Mouse (Mus musculus) forebrain, embryonic 11.5 days (tissue): ENCODE data around the gene Cyp4f39. TPM values are rescaled to one million over a fixed set of nuclear protein-coding genes. Genes with fewer than 3 reads are reported as not detected.

Experiments
- ATAC-seq: fragments of 200-750 bp; cut with Nextera tagmentation; replicated peaks from 2 replicates; pipeline ENCODE4 v1.8.0; 2017; ENCODE audit warnings: moderate TSS enrichment; ENCODE audit not compliant: low FRiP score
- DNase-seq: peaks from one replicate; pipeline ENCODE4 v3.0.0-alpha.2; 2017; ENCODE audit warnings: low spot score
- H3K27ac ChIP-seq: fragments of 300-500 bp; sonication (generic); 2 replicates; pipeline ENCODE4 v1.5.1; 2014; ENCODE audit warnings: low read depth, low read length
- H3K27me3 ChIP-seq: fragments of 300-500 bp; sonication (generic); 2 replicates; pipeline ENCODE4 v1.6.1; 2014; ENCODE audit warnings: mild to moderate bottlenecking, low read length, mixed read lengths; ENCODE audit not compliant: control insufficient read depth, insufficient read depth
- H3K36me3 ChIP-seq: fragments of 300-500 bp; sonication (generic); 2 replicates; pipeline ENCODE4 v1.6.1; 2014; ENCODE audit warnings: mild to moderate bottlenecking, low read length, moderate library complexity, mixed read lengths; ENCODE audit not compliant: control insufficient read depth, insufficient read depth
- H3K4me1 ChIP-seq: fragments of 300-500 bp; sonication (generic); replicated peaks from 2 replicates; pipeline ENCODE4 v1.6.1; 2014; ENCODE audit warnings: low read length, mixed read lengths; ENCODE audit not compliant: control insufficient read depth, insufficient read depth
- H3K4me2 ChIP-seq: fragments of 300-500 bp; sonication (generic); 2 replicates; pipeline ENCODE4 v1.6.1; 2014; ENCODE audit warnings: low read depth, mild to moderate bottlenecking, low read length, moderate library complexity, mixed read lengths; ENCODE audit not compliant: severe bottlenecking
- H3K4me3 ChIP-seq: fragments of 300-500 bp; sonication (generic); 2 replicates; pipeline ENCODE4 v1.5.1; 2014; ENCODE audit warnings: low read depth, low read length
- H3K9ac ChIP-seq: fragments of 300-500 bp; sonication (generic); 2 replicates; pipeline ENCODE4 v1.6.1; 2014; ENCODE audit warnings: low read length
- H3K9me3 ChIP-seq: fragments of 300-500 bp; sonication (generic); 2 replicates; pipeline ENCODE4 v1.6.1; 2016; ENCODE audit warnings: low read length, mixed read lengths; ENCODE audit not compliant: control insufficient read depth
- WGBS: fragments of 180-500 bp; shearing (Covaris S2); extraction: QIAGEN DNeasy Blood & Tissue Kit; methylation state at CpG from one replicate; pipeline ENCODE4 v1.1.7; 2014; 5-methylcytosine and 5-hydroxymethylcytosine counted together
- polyA plus RNA-seq: library from polyadenylated mRNA; unstranded; fragments of >200 nt; fragmentation: Nextera tagmentation; extraction: Ambion mirVana; gene quantifications from 2 replicates; pipeline ENCODE4 v1.2.1, GENCODE M21; 2014

Cyp4f39 gene
- polyA plus RNA-seq, 1 experiment from 2014 or later, result 0.28 TPM

DNA sequence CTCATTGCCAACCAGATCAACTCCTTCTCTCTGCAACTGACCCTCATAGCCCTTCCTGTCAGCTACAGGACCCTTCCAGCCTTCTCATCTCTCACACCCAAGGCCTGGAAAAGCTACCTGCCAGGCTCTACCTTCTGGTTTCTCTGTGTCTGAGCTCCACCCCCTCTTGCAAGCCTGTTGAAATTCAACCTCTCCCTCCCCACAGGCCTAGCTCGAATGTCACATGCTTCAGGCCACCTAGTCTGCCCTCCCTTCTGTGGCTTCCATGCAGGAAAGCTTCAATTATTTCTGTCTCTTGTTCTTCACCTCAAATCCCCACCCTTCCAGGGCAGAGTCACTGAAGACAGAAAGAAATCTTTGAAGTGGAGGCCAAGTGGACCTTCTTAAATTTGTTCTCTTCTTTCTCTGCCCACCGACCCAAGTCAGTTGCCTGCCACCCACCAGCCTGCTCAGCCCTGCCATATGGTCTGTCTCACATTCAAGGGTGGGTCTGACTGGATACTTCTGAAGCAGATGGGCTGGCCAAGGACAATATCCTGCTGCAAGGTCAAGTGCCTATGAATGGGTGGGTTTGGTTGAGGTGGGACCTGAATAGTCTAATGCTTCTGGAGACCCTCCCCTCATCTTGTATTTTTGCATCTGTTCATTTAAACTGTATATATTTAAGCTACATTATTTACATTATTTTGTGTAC, 1.5 kb upstream of the Cyp4f39 start:
- Histone ChIP-seq H3K27ac (no peak overlapping the region), H3K36me3 (no peaks in the 10 kb centered on the region), H3K4me1 (0 out of 2 replicates have a peak, but pooled peaks cover 2% of the 10 kb centered on the region), H3K9ac (no peak overlapping the region), H3K4me3 (no peak overlapping the region), H3K4me2 (no peak overlapping the region), H3K27me3 (peaks cover 2% of the 10 kb centered on the region; the same call in 1 of the 2 replicates), H3K9me3 (no peaks in the 10 kb centered on the region)
- ATAC-seq, result no peak
- DNase-seq, result no peak
- whole genome bisulfite sequencing, result 57% methylated on average over 2 of the region's 2 CpGs

DNA sequence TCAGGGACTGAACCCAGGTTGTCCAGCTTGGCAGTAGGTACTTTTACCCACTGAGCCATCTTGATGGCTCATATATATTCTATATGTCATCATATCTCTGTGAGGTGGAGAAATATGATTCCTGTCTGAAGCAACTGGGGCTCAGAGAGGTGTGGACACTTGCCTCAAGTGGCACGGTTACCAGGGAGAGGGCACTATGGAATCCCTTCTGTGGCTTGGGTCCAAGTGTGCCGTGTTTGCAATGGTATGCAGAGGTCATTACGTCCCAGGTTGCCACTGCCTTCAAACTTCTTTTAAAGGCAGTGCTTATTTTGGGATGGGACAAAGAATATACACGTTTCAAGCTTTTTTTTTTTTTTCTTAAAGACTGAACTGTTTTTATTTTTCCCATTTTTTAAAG, 1.7 kb downstream of the Cyp4f39 start:
- H3K4me2 ChIP-seq, result no peak overlapping the region
- 81% methylated on average over 4 of the region's 4 CpGs for WGBS
- DNase-seq, result no peak
- H3K27ac ChIP-seq, result no peak overlapping the region
- H3K4me1 ChIP-seq, result 0 out of 2 replicates have a peak, but pooled peaks cover 2% of the 10 kb centered on the region
- peaks cover 2% of the 10 kb centered on the region; the same call in 1 of the 2 replicates for H3K27me3 ChIP-seq
- no peaks in the 10 kb centered on the region for H3K9me3 ChIP-seq
- no peaks in the 10 kb centered on the region for H3K36me3 ChIP-seq
- no peak overlapping the region for H3K9ac ChIP-seq
- no peak overlapping the region for H3K4me3 ChIP-seq
- no peak for ATAC-seq

DNA sequence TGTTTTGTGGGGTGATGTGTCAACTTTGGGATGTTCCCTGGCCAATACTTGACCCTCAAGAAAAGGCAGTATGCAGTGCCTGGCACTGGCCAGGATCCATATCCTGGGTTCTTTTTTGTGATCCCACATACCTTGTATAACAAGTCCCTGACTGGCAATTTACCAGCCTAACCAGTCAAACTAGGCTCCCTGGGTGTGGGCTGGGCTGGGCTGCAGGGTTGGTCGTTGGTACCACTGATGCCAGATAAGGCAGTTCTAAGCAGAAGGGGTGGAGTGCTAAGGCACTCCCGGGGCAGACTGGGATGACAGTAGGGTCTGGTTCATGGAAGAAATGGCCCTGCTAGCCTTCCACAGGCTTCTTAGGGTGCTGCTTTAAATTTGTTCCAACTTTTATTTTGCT, 2.5 kb downstream of the Cyp4f39 start:
- no peaks in the 10 kb centered on the region for H3K9me3 ChIP-seq
- H3K36me3 ChIP-seq, result no peaks in the 10 kb centered on the region
- no peak overlapping the region for H3K4me2 ChIP-seq
- WGBS, result 35% methylated on average over 2 of the region's 2 CpGs
- H3K27me3 ChIP-seq, result peaks cover 2% of the 10 kb centered on the region; the same call in 1 of the 2 replicates
- H3K9ac ChIP-seq, result no peak overlapping the region
- no peak for ATAC-seq
- no peak overlapping the region for H3K4me3 ChIP-seq
- no peak overlapping the region for H3K27ac ChIP-seq
- no peak for DNase-seq
- H3K4me1 ChIP-seq, result 0 out of 2 replicates have a peak, but pooled peaks cover 2% of the 10 kb centered on the region

DNA sequence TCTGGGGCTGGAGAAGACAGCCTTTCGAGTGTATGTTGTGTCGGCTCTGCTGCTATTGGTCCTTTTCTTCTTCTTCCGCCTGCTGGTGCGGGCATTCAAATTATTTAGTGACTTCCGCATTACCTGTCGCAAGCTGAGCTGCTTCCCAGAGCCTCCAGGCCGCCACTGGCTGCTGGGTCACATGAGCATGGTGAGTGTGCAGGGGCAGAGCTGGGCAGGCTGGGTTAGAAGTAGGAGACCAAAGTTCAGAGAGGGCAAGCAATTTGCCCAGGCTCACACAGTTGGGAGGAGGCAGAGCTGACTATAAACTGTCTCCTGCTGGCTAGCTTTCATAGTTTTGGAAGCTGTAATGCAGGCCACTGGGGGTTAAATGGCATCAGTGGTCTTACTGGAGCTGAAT, 16.0 kb downstream of the Cyp4f39 start:
- ATAC-seq (no peak), DNase-seq (no peak)
- no peak overlapping the region for H3K27ac ChIP-seq
- H3K9me3 ChIP-seq, result no peaks in the 10 kb centered on the region
- no peak overlapping the region for H3K4me3 ChIP-seq
- H3K4me2 ChIP-seq, result no peak overlapping the region
- no peak overlapping the region for H3K9ac ChIP-seq
- H3K4me1 ChIP-seq, result no peaks in the 10 kb centered on the region
- 52% methylated on average over 7 of the region's 7 CpGs for WGBS
- no peaks in the 10 kb centered on the region for H3K36me3 ChIP-seq
- no peaks in the 10 kb centered on the region for H3K27me3 ChIP-seq

DNA sequence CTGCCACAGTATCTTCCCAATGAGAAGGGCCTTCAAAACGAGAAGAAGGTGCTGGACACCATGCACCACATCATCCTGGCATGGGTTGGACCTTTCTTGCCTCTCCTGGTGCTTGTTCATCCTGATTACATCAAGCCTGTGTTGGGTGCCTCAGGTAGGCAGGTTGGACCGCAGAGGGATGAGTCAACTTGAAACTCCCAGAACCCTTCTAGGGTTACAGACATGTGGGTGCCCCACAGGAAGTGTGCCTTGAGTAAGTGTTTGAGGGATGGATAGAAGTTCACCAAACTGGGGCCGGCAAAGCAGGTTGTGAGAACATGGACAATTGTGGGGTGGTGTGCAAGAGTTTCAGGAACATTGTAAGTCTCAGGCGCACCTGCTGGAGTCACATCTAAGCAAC, 18.3 kb downstream of the Cyp4f39 start:
- no peaks in the 10 kb centered on the region for H3K27me3 ChIP-seq
- H3K4me3 ChIP-seq, result no peak overlapping the region
- H3K4me1 ChIP-seq, result no peaks in the 10 kb centered on the region
- H3K4me2 ChIP-seq, result no peak overlapping the region
- H3K9me3 ChIP-seq, result no peaks in the 10 kb centered on the region
- no peak for DNase-seq
- H3K9ac ChIP-seq, result no peak overlapping the region
- no peak overlapping the region for H3K27ac ChIP-seq
- no peaks in the 10 kb centered on the region for H3K36me3 ChIP-seq
- WGBS, result 86% methylated on average over 4 of the region's 4 CpGs
- no peak for ATAC-seq

DNA sequence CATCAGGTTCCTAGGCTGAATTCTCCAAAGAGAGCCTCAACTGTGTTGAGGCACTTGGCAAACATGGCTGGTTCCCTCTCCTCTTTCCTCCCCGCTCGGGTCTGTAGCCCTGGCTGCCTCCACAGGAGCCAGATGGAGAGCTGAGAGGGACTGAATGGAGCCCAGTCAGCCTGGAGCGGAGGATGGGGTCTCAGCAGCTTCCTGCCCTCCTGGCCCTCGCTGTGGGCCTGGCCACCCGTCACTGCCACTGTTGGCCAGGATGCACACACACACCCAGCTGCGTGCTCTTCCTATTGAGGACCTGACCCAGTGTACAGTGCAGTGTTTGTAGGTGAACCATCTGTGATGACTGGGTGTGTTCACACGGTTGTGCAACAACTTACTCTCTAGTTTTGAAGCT, 19.7 kb downstream of the Cyp4f39 start:
- H3K4me1 ChIP-seq, result no peaks in the 10 kb centered on the region
- H3K9ac ChIP-seq, result no peak overlapping the region
- H3K27ac ChIP-seq, result no peak overlapping the region
- H3K27me3 ChIP-seq, result no peaks in the 10 kb centered on the region
- no peak overlapping the region for H3K4me3 ChIP-seq
- WGBS, result 71% methylated on average over 7 of the region's 7 CpGs
- no peak overlapping the region for H3K4me2 ChIP-seq
- H3K36me3 ChIP-seq, result no peaks in the 10 kb centered on the region
- no peaks in the 10 kb centered on the region for H3K9me3 ChIP-seq
- ATAC-seq (no peak), DNase-seq (no peak)

DNA sequence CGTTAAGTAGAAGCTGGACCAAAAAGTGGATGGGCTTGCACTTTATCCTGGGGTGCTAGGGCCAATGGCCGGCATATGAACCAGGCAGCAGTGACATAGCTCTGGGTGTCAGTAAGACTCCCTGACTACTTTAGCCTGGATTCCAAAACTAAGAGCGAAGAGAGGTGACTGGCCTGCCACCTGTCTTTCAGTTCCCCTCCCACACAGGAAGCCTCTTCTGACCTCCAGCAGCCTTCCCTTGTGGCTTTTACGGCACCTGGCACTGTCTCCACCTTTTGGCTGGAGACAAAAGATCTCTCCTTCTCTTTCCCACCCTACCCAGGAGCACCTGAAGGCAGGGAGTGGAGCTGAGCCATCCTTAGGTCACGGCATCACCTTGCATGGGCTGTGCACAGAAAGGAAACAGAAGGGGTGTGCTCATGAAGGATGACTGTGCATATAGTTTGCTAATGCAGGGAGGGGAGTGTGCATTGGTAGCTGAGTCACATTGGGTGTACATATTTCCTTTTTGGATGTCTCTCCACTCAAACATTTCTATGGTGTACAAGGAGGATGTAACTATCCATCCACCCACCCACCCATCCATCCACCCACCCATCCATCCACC, 22.5 kb downstream of the Cyp4f39 start:
- ATAC-seq (no peak), DNase-seq (no peak)
- Histone ChIP-seq H3K27ac (no peak overlapping the region), H3K9me3 (no peaks in the 10 kb centered on the region), H3K9ac (no peak overlapping the region), H3K36me3 (no peaks in the 10 kb centered on the region), H3K4me1 (no peaks in the 10 kb centered on the region), H3K4me3 (no peak overlapping the region), H3K27me3 (no peaks in the 10 kb centered on the region), H3K4me2 (no peak overlapping the region)
- WGBS, result 88% methylated on average over 5 of the region's 5 CpGs

DNA sequence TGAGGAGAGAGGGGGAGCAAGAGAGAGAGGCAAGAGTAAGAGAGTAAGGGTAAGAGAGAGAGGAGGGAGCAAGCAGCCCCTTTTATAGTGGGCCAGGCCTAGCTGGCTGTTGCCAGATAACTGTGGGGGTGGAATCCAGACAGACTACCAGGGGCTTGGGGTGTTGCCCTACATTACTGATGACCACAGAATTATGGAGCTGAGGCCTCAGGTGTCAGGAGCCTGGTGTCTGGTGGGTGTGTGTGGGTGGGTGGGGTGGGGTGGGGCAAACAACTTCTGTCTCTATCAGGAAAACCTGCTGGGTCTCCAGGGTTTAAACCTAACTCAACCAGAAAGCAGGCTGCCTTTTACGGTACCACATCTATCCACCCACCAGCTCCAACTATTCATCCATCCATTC, 24.7 kb downstream of the Cyp4f39 start:
- no peaks in the 10 kb centered on the region for H3K27me3 ChIP-seq
- H3K27ac ChIP-seq, result no peak overlapping the region
- ATAC-seq, result no peak
- no peaks in the 10 kb centered on the region for H3K9me3 ChIP-seq
- H3K36me3 ChIP-seq, result no peaks in the 10 kb centered on the region
- no peaks in the 10 kb centered on the region for H3K4me1 ChIP-seq
- no peak overlapping the region for H3K4me3 ChIP-seq
- no peak for DNase-seq
- H3K9ac ChIP-seq, result no peak overlapping the region
- WGBS, result 95% methylated on average over 1 of the region's 1 CpGs
- H3K4me2 ChIP-seq, result no peak overlapping the region

DNA sequence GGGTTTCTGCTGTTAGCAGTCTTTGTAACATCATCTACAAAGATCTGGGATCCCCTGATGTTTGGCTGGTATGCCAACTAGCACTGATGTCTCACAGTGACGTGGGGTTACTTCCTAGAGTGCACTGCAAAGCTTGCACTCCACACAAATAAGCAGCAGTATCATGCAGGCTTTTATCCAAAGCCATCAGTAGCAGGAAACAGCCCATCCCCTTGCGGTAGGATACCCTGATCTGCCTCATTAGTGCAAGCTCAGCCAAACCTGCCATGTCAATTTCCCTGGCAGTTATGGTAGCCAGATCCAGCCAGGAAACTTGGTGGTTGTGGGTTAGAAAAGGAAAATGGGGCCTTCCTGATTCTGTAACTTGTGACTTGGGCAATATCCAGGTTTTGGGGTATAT, 26.2 kb downstream of the Cyp4f39 start:
- peaks cover 2% of the 10 kb centered on the region; the same call in 1 of the 2 replicates for H3K27me3 ChIP-seq
- DNase-seq, result no peak
- no peak overlapping the region for H3K27ac ChIP-seq
- no peak overlapping the region for H3K9ac ChIP-seq
- H3K4me3 ChIP-seq, result no peak overlapping the region
- 62% methylated on average over 2 of the region's 2 CpGs for WGBS
- no peaks in the 10 kb centered on the region for H3K4me1 ChIP-seq
- no peaks in the 10 kb centered on the region for H3K9me3 ChIP-seq
- no peaks in the 10 kb centered on the region for H3K36me3 ChIP-seq
- ATAC-seq, result no peak
- H3K4me2 ChIP-seq, result no peak overlapping the region
